Mouse (Mus musculus) liver, adult (tissue): ENCODE measurements around the gene Adamts2.

Source experiments
- GATA4 ChIP-seq: IDR thresholded peaks from 2 replicates; pipeline ENCODE4 v1.6.1; 2014; ENCODE audit warnings: mild to moderate bottlenecking, low read length; ENCODE audit not compliant: insufficient replicate concordance

Adamts2 gene

DNA sequence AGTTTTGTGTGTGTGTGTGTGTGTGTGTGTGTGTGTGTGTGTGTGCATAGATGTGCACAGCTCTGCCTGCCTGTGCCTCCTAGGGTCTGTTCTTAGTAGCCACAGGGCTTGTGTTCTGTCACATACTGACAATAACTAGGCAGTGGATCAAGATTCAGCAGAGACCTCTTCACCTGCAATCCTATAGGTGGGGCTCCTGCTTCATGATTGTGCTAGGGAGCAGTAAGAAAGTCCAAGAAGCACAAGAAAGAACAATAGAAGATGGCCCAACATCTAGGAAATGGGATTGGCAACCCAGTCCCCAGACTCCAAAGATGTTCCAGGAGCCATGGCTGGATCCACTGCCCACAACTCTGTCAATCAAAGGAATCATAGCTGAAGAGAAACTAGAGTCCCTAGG, 197.0 kb downstream of the Adamts2 start:
- no peak for TF ChIP-seq GATA4

DNA sequence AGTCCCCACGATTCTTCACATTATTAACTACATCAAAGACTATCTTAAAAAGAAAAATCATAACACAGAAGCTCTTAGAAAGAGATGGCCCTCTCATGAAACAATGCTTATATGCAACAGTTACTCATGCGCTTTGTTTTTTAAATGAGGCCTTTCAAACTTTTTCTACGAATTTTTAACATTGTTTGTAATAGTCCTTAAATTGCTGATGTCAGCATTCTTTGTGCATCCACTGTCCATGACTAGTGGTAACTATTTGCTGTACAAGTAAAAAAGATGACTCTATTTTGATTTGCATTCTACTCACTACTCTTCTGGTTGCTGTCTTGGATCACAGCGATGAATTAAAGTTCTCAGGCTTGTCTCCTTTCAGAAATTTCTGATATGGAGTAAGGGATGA, 212.3 kb downstream of the Adamts2 start:
- TF ChIP-seq GATA4: no peak

DNA sequence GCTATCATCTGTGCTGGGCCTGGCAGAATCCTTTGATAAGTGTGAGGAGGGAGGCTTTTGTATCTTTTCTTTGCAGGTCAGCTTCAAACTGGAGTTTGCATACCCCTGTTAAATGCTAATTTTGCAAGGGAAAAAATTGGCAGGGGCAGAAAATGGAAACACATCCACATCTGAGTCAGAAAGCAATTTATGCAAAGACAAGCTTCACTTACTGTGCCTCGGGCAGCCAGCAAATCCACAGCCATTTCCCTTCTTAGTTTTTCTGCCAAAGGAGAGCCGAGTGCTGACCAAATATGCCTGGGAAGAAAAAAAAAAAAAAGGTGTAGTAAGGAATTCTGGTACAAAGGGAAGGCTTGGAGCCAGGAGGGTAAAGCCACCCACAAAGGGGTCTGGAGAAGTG, 224.3 kb downstream of the Adamts2 start:
- TF ChIP-seq GATA4: no peak

DNA sequence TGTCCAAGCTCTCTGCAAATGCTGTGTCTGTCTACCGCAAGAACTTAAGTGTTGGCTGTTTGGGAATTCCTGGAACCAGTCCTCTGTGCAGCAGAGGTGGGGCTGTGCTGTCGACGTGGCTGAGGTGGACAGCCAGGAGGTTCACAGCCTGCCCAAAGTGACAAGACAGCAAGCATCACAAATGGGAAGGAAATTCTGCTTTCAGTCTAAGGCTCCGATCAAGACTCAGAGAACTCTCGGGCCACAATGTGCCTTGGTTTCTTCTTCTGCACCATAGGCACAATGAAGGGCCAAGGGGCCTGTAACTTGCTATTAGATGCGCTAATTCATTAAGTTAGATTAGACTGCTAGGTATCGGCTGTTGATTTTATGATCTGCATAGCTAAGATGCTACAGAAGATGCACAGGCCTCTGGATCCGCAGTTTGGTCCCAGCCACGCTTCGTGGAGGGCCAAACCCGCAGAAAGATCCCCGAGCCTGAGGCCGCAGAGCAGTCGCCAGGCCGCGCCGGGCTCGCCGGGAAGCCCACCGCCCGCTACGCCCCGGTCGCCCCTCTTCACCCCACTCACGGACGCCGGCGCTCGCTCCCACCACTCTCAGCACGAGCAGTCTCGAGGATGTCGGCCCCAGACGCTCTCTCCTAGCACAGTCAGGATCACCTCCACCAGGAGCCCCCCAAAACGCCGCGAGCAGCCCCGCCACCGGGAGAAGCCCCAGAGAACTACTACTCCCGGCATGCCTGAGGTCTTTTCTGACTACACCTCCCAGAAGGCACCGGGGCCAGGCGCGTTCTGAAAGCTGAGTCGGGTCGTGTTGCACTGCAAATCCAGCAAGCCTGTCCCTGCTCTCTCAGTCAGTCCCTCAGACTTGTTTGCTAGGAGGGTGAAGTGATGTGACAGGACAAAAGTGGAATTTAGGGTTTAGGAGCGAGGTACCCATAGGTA, 225.4 kb downstream of the Adamts2 start, which contains the start of gene Zfp354c:
TSS of gene Zfp354c (minus strand) at position 715 of the 944 bp plus-strand sequence.
- no peak for TF ChIP-seq GATA4

DNA sequence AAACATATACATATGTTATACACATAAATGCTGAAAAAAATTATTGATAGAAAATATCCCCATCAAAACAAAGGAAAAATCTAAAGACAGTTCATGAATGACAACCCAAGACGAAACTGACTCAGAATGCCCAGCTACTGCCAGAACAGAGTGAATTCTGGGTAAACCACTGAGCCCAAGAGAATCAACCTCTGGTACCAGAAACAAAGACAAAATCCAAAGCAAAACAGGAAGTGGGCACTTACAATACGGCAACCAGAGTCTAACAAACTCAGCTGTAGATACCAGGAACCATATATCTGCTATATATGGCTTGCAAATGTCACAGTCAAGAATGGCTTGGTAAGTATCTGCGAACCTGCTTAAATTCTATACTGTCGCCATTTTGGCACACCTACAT, 233.8 kb downstream of the Adamts2 start:
- TF ChIP-seq GATA4: no peak

DNA sequence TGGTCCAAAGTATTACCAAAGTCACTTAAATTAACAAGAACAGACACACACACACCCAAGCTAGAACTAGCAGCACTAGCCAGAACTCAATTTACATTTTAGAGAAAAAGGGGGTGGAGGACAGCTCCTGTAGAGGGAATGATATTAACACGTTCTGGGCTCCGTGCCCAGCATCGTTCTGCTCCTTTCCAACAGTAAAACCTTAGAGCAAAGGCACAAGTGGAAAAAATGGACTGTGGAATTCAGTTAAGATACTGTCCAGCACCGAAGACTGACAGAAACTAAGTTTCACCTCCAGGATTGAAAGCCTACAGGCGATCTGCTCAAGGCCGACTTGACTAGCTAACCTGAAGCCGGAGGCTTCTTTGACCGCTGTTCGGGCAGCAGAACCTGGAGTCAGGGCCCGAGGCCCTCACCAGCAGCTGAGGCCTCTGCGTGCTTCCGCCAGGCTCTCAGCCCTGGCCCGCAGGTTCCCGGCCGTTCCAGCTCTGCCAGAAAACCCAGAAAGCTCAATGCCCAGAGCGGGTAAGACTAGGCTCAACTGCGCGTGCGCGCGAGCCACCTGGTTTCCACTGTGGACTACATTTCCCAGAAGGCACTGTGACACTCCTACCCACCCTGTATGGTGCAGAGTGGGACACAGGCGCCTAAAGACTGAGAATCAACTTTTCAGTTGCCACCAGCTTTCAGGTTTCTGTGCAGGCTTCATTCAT, 239.3 kb downstream of the Adamts2 start, which contains the start of gene Zfp879:
TSS of gene Zfp879 (minus strand) at position 530 of the 713 bp plus-strand sequence.
- TF ChIP-seq GATA4: no peak

DNA sequence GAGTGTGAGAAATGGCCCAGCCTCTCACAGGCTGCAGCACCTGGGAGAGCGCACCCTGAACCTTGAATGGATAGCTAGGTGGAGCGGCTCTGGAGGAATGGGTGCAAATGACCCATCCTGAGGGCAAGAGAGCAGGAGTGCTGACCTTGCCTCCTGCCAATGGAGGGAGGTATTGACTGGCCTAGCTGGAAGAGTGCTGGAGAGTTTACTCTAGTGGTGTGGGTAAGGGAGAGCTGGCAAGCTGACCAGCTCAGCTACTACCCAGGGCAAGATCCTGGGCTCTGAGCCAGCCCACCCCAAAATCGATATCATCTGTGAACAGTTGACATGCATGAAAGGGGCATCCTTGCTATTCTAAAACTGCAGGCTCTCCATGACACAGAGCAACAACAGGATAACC, 244.1 kb downstream of the Adamts2 start:
- no peak for TF ChIP-seq GATA4

DNA sequence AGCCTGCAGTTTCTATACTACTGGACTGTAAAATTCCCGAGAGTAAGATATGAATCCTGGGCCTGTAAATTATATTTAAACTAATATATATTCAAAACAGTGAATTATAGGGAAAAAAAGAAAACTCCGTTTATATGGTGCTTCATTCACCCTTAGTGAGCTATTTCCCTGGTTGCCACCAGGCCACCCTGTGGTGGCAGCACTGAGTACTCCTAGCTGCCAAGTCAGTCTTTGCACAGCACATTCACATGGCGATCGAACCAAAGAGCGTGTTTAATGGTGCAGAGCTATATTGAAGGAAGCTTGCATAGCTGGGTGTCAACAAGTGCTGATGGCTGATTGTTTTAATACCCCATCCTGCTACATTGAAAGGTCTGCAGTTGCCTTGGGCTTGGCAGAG, 245.2 kb downstream of the Adamts2 start:
- TF ChIP-seq GATA4: no peak

DNA sequence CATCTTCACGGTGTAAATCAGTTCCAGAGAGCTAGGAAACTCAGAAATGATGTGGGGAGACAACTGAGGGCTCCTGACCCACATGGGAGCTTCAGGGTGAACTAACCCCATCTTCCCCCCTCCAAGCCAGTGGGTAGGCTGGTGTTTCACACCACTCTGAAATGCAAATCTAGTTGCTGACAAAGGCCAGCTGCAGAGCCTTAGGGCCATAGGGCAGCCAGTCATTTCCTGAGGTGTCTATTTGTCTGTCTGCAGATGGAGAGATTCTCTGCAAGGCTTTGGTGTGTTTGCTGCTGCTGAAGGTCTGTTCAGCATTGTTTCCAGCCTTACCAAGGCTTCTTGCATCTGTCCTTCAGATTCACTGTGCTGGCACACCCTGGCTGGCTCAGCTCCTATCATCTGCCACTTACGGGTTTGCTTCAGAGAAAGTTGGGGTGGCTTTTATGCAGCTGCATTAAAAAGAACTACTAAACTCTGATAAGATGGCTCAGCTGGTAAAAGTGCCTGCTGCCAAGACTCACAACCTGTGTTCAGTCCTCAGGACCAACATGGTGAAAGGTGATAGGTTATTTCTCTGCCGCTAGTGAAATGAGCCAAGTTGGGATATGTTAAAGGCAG, 246.7 kb downstream of the Adamts2 start:
- no peak for TF ChIP-seq GATA4

DNA sequence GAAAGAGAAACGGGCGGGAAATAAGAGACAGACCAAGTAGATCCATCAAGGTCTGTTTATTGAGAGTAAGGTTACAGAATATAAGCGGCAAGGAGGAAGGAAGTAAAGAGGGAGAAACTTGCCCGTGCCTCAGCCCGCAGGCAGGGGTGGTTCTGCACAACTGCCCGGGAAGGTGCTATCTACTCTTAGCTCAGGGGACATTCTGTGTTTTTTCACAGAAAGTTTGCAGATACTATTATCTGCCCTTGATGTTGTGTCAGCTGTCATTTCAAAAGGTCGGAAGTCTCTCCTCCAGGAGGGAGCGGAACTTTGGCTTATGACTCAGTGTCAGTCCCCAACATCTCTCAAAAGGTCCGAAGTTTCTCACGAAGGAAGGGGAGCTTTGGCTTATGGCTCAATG, 247.4 kb downstream of the Adamts2 start:
- TF ChIP-seq GATA4: no peak

DNA sequence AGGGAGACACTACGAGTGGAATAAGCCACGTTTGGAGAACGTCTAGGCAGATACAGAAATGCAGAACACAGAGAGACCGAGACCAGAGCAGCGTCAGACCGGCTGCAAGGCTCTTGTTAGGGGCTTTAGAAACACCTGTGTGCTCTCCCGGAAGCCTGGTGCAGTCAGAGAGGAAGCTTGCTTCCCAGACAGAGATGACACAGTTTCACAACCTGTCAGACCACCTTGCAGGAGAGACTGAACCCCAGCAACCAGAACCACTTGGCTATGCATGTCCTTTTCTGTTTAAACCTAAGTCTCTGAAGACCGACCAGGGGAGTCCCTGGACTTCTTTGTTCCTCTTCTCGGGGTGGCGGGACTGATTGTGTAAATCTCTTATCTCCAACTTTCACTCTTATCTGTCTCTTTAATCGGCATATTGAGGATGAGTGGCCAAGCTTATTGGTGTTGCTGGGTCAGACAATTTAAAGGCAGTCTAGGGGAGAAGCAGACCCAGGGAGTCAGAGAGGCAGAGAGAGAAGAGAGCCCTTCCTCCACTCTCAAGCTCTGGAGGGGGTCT, 248.4 kb downstream of the Adamts2 start, which contains the start of gene Grm6:
TSS of gene Grm6 (plus strand) at position 509 of the 559 bp plus-strand sequence.
- TF ChIP-seq GATA4: no peak

DNA sequence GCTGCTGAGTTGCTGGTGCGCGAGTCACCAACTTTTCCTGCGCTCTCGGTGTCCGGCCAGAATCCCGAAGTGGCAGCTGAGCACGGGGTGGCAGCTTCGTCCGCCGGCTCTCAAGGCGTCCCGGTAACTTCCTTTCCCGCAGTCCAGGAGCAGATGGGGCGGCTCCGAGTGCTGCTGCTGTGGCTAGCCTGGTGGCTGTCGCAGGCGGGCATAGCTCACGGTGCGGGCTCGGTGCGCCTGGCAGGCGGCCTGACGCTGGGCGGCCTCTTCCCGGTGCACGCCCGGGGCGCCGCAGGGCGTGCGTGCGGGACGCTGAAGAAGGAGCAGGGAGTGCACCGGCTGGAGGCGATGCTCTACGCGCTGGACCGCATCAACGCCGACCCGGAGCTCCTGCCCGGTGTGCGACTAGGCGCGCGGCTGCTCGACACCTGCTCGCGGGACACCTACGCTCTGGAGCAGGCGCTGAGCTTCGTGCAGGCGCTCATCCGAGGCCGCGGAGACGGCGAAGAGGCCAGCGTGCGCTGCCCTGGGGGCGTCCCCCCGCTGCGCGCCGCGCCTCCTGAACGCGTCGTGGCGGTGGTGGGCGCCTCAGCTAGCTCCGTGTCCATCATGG, 249.2 kb downstream of the Adamts2 start:
- TF ChIP-seq GATA4: no peak
